Mouse (Mus musculus): ENCODE measurements around the gene Bag1. TPM values are rescaled to one million over a fixed set of nuclear protein-coding genes. Genes with fewer than 3 reads are reported as not detected.

Gene Bag1
- polyA plus RNA-seq, 1 experiment from 2014 or later = 197 TPM

GRCm38 (mm10) chr4:40891206-40891605 lies 56.9 kb downstream of the Bag1 start:
- DNase-seq (ENCODE audit: low spot score) (no peak), ATAC-seq (replicated peaks; ENCODE audit: low FRiP score, low TSS enrichment, low read depth) (no peak)

GRCm38 (mm10) chr4:40889983-40890382 lies 58.1 kb downstream of the Bag1 start:
- no peak overlapping the region for H3K27ac ChIP-seq (ENCODE audit: low read depth)
- ATAC-seq (replicated peaks; ENCODE audit: low FRiP score, low TSS enrichment, low read depth) (no peak), DNase-seq (ENCODE audit: low spot score) (no peak)
- H3K27me3 ChIP-seq (replicated peaks; ENCODE audit: control insufficient read depth, insufficient read depth, low read length) = no peaks in the 10 kb centered on the region
- no peak overlapping the region for H3K9ac ChIP-seq (ENCODE audit: low read length)
- no peaks in the 10 kb centered on the region for H3K4me1 ChIP-seq (replicated peaks; ENCODE audit: control insufficient read depth, insufficient read depth, low read length)
- no peak overlapping the region for H3K4me2 ChIP-seq (ENCODE audit: low read length)
- H3K4me3 ChIP-seq (ENCODE audit: low read depth, low read length) = no peak overlapping the region
- WGBS = 85% methylated on average over 4 of the region's 4 CpGs
- H3K36me3 ChIP-seq (ENCODE audit: control insufficient read depth, insufficient read depth, low read length) = no peaks in the 10 kb centered on the region
- no peaks in the 10 kb centered on the region for H3K9me3 ChIP-seq (ENCODE audit: control insufficient read depth, low read length)

More at GRCm38 (mm10) chr4:40891206-40891605, 56.9 kb downstream of the Bag1 start:
- no peak overlapping the region for H3K27ac ChIP-seq (ENCODE audit: low read depth)
- no peaks in the 10 kb centered on the region for H3K27me3 ChIP-seq (replicated peaks; ENCODE audit: control insufficient read depth, insufficient read depth, low read length)
- H3K4me1 ChIP-seq (replicated peaks; ENCODE audit: control insufficient read depth, insufficient read depth, low read length) = no peaks in the 10 kb centered on the region
- no peak overlapping the region for H3K4me2 ChIP-seq (ENCODE audit: low read length)
- 72% methylated on average over 5 of the region's 5 CpGs for WGBS
- no peak overlapping the region for H3K9ac ChIP-seq (ENCODE audit: low read length)
- no peaks in the 10 kb centered on the region for H3K9me3 ChIP-seq (ENCODE audit: control insufficient read depth, low read length)
- H3K4me3 ChIP-seq (ENCODE audit: low read depth, low read length) = no peak overlapping the region
- no peaks in the 10 kb centered on the region for H3K36me3 ChIP-seq (ENCODE audit: control insufficient read depth, insufficient read depth, low read length)

DNA sequence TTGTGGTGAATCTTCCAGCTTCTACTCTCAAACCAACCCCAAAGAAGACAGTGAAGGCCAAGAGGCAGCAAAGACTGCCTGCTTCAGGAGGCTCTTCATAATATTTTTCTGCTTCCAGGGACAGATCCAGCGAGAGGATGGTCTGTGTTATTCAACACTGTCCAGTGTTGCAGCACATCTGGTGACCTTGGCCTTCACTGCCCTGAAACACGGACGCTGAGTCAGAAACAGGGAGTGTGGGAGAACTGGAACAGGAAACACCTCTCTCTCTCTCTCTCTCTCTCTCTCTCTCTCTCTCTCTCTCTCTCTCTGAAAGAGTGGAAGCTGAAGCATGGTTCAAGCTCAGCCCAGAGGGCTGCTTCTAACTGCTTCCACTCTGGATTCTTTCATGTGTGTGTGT lies 58.8 kb downstream of the Bag1 start:
- WGBS = 26% methylated on average over 3 of the region's 3 CpGs
- H3K27ac ChIP-seq (ENCODE audit: low read depth) = no peak overlapping the region
- H3K4me1 ChIP-seq (replicated peaks; ENCODE audit: control insufficient read depth, insufficient read depth, low read length) = no peaks in the 10 kb centered on the region
- ATAC-seq (replicated peaks; ENCODE audit: low FRiP score, low TSS enrichment, low read depth) (no peak), DNase-seq (ENCODE audit: low spot score) (no peak)
- no peaks in the 10 kb centered on the region for H3K27me3 ChIP-seq (replicated peaks; ENCODE audit: control insufficient read depth, insufficient read depth, low read length)
- H3K4me3 ChIP-seq (ENCODE audit: low read depth, low read length) = no peak overlapping the region
- no peaks in the 10 kb centered on the region for H3K36me3 ChIP-seq (ENCODE audit: control insufficient read depth, insufficient read depth, low read length)
- no peak overlapping the region for H3K9ac ChIP-seq (ENCODE audit: low read length)
- no peak overlapping the region for H3K4me2 ChIP-seq (ENCODE audit: low read length)
- H3K9me3 ChIP-seq (ENCODE audit: control insufficient read depth, low read length) = no peaks in the 10 kb centered on the region

- DNase-seq (ENCODE audit: low spot score) = no peak
- H3K4me1 ChIP-seq (replicated peaks; ENCODE audit: control insufficient read depth, insufficient read depth, low read length) = no peaks in the 10 kb centered on the region
- no peak overlapping the region for H3K27ac ChIP-seq (ENCODE audit: low read depth)
- no peak overlapping the region for H3K9ac ChIP-seq (ENCODE audit: low read length)
- H3K4me3 ChIP-seq (ENCODE audit: low read depth, low read length) = no peak overlapping the region
- no peak overlapping the region for H3K4me2 ChIP-seq (ENCODE audit: low read length)
- H3K27me3 ChIP-seq (replicated peaks; ENCODE audit: control insufficient read depth, insufficient read depth, low read length) = no peaks in the 10 kb centered on the region
- H3K36me3 ChIP-seq (ENCODE audit: control insufficient read depth, insufficient read depth, low read length) = no peaks in the 10 kb centered on the region
- no peaks in the 10 kb centered on the region for H3K9me3 ChIP-seq (ENCODE audit: control insufficient read depth, low read length)
- WGBS = 70% methylated on average over 11 of the region's 11 CpGs
- no peak for ATAC-seq (replicated peaks; ENCODE audit: low FRiP score, low TSS enrichment, low read depth)
Observed at GRCm38 (mm10) chr4:40888839-40889238, 59.3 kb downstream of the Bag1 start.

Small RNAs within 50 kb of the gene (microRNA-seq; reads per million reads assigned to microRNA genes)
- 3.8 reads per million, percentile 30 among the genes with 10 or more reads in this experiment for gene Mir3094

Other genes with a start within 250 kb of the Bag1 start
- 24.3 and 27.3 TPM in 2 replicates for gene Aptx, start 245.1 kb downstream of the Bag1 start, polyA plus RNA-seq (2014; fragmentation: Nextera tagmentation; extraction: Ambion mirVana)
- gene Dnaja1, start 226.1 kb downstream of the Bag1 start, polyA plus RNA-seq (2014; fragmentation: Nextera tagmentation; extraction: Ambion mirVana) = 338 and 347 TPM in 2 replicates
- 155 and 169 TPM in 2 replicates for gene Smu1, start 190.4 kb downstream of the Bag1 start, polyA plus RNA-seq (2014; fragmentation: Nextera tagmentation; extraction: Ambion mirVana)
- gene B4galt1, start 94.3 kb downstream of the Bag1 start, polyA plus RNA-seq (2014; fragmentation: Nextera tagmentation; extraction: Ambion mirVana) = 36.7 and 37.9 TPM in 2 replicates
- gene Spink4, start 28.2 kb downstream of the Bag1 start, polyA plus RNA-seq (2014; fragmentation: Nextera tagmentation; extraction: Ambion mirVana) = 33.9 and 76.7 TPM in 2 replicates
- gene Chmp5, start 113 bp upstream of the Bag1 start, polyA plus RNA-seq (2014; fragmentation: Nextera tagmentation; extraction: Ambion mirVana) = 82.1 and 85.8 TPM in 2 replicates
- 94.7 and 102 TPM in 2 replicates for gene Nfx1, start 22.6 kb upstream of the Bag1 start, polyA plus RNA-seq (2014; fragmentation: Nextera tagmentation; extraction: Ambion mirVana)
- gene Aqp7, start 99.8 kb upstream of the Bag1 start, polyA plus RNA-seq (2014; fragmentation: Nextera tagmentation; extraction: Ambion mirVana) = 0.16 TPM in 2 replicates
- gene Aqp3, start 149.9 kb upstream of the Bag1 start, polyA plus RNA-seq (2014; fragmentation: Nextera tagmentation; extraction: Ambion mirVana) = 0.96 TPM in 1 of 2 replicates, not detected in the other
- gene Nol6, start 176.2 kb upstream of the Bag1 start, polyA plus RNA-seq (2014; fragmentation: Nextera tagmentation; extraction: Ambion mirVana) = 26.3 and 26.4 TPM in 2 replicates
- gene Ube2r2, start 187.4 kb upstream of the Bag1 start, polyA plus RNA-seq (2014; fragmentation: Nextera tagmentation; extraction: Ambion mirVana) = 82.5 and 84.6 TPM in 2 replicates

All from intestine, embryonic 14.5 days (tissue).